Mouse (Mus musculus) gastrocnemius, adult 2 months (tissue): ENCODE results near the gene Exoc8. TPM values are rescaled to one million over a fixed set of nuclear protein-coding genes. Genes with fewer than 3 reads are reported as not detected.

Source experiments
- DNase-seq: peaks from one replicate; pipeline ENCODE4 v3.0.0; 2022
- H3K27ac ChIP-seq: fragments of 200-600 bp; 2 replicates; pipeline ENCODE4 v1.8.1; 2022; ENCODE audit warnings: mild to moderate bottlenecking
- H3K4me3 ChIP-seq: fragments of 200-600 bp; 2 replicates; pipeline ENCODE4 v1.8.1; 2022; ENCODE audit warnings: mild to moderate bottlenecking, moderate library complexity
- CTCF ChIP-seq: fragments of 200-600 bp; IDR thresholded peaks from 2 replicates; pipeline ENCODE4 v1.8.1; 2022; ENCODE audit warnings: antibody characterized with exemption, mild to moderate bottlenecking, moderate library complexity
- intact Hi-C: fragments of 180-260 bp; cut with DNase I; formaldehyde crosslinking; loops from one replicate; pipeline ENCODE4 v1.15.1; 2025
- total RNA-seq, 2 experiments: library from RNA; stranded (reverse); gene quantifications; 2 replicates each; pipeline ENCODE4 v1.2.3; 2021

The Exoc8 gene
- total RNA-seq, 2 experiments from 2014 or later: 7.6 to 7.8 TPM

GRCm38 (mm10) chr8:124923971-124924652 is 26.6 kb upstream of the Exoc8 start:
- H3K27ac ChIP-seq: peak overlapping the region; percentile 93
- peak overlapping the region; percentile 36 for H3K4me3 ChIP-seq
- intact Hi-C loops: no loop called here
- peak; percentile 89 for DNase-seq
- no peak for TF ChIP-seq CTCF

- no peak for TF ChIP-seq CTCF
- Histone ChIP-seq H3K4me3 (peak overlapping the region; percentile 13; the same call in 1 of the 2 replicates), H3K27ac (peak overlapping the region; percentile 93)
- DNase-seq: no peak
- intact Hi-C loops: no loop called here
These were observed 25.1 kb upstream of the Exoc8 start for GRCm38 (mm10) chr8:124922490-124923089.

GRCm38 (mm10) chr8:124921369-124922279 is 24.1 kb upstream of the Exoc8 start:
- peak; percentile 77 for DNase-seq
- H3K27ac ChIP-seq: peak overlapping the region; percentile 93

GRCm38 (mm10) chr8:124917741-124918484 is 20.4 kb upstream of the Exoc8 start:
- intact Hi-C loops: no loop called here
- DNase-seq: no peak
- no peak overlapping the region for H3K4me3 ChIP-seq
- peak overlapping the region; percentile 61 for H3K27ac ChIP-seq
- no peak for TF ChIP-seq CTCF

More at GRCm38 (mm10) chr8:124921369-124922279, 24.1 kb upstream of the Exoc8 start:
- intact Hi-C loops: no loop called here
- peak overlapping the region; percentile 21; the same call in 1 of the 2 replicates for H3K4me3 ChIP-seq
- TF ChIP-seq CTCF: peak; percentile 39; the same call in 1 of the 2 replicates

- H3K27ac ChIP-seq: no peak overlapping the region
- intact Hi-C loops: loop anchor here (5.0 kb wide), 1 partner anchor 33 kb away; the partner anchor contains the start of gene Egln1
- no peak for DNase-seq
- H3K4me3 ChIP-seq: no peak overlapping the region
- TF ChIP-seq CTCF: no peak
These were observed 16.6 kb upstream of the Exoc8 start for GRCm38 (mm10) chr8:124914061-124914460.

- no peak for DNase-seq
- no peak overlapping the region for H3K27ac ChIP-seq
- intact Hi-C loops: loop anchor here (5.0 kb wide), 1 partner anchor 35 kb away; the partner anchor contains the start of gene Egln1
- no peak overlapping the region for H3K4me3 ChIP-seq
- no peak for TF ChIP-seq CTCF
These were observed 14.7 kb upstream of the Exoc8 start for GRCm38 (mm10) chr8:124911938-124912872.

GRCm38 (mm10) chr8:124910349-124910748 is 12.8 kb upstream of the Exoc8 start:
- no peak overlapping the region for H3K4me3 ChIP-seq
- intact Hi-C loops: loop anchor here (5.0 kb wide), 1 partner anchor 37 kb away; the partner anchor contains the start of gene Egln1
- H3K27ac ChIP-seq: peak overlapping the region; percentile 24
- TF ChIP-seq CTCF: peak; percentile 58
- peak; percentile 73 for DNase-seq

GRCm38 (mm10) chr8:124909936-124910335 is 12.4 kb upstream of the Exoc8 start:
- DNase-seq: peak; percentile 53
- peak overlapping the region; percentile 24 for H3K27ac ChIP-seq
- no peak for TF ChIP-seq CTCF
- H3K4me3 ChIP-seq: no peak overlapping the region
- intact Hi-C loops: loop anchor here (5.0 kb wide), 1 partner anchor 37 kb away; the partner anchor contains the start of gene Egln1

GRCm38 (mm10) chr8:124905482-124905881 is 8.0 kb upstream of the Exoc8 start:
- Histone ChIP-seq H3K27ac (no peak overlapping the region), H3K4me3 (no peak overlapping the region)
- no peak for DNase-seq
- intact Hi-C loops: no loop called here
- TF ChIP-seq CTCF: no peak

- Histone ChIP-seq H3K27ac (no peak overlapping the region), H3K4me3 (no peak overlapping the region)
- intact Hi-C loops: no loop called here
- no peak for TF ChIP-seq CTCF
- DNase-seq: no peak
These were observed 5.7 kb upstream of the Exoc8 start for GRCm38 (mm10) chr8:124903198-124903597.
